Comparison of ENCODE assay signal across 8 mouse cellular contexts in genomic region chr6:137734846-137735609, GRCm38 (mm10). TPM values are rescaled to one million over a fixed set of nuclear protein-coding genes. Genes with fewer than 3 reads are reported as not detected.
A peak's percentile ranks its signal among the peaks of the same experiment; 100 is the strongest.
DNase-seq lines count a peak whose midpoint lies in the region; ATAC-seq lines count a peak whose summit lies in the region.

TSS of gene Strap (plus strand) at chr6:137735078.

- H3K27ac ChIP-seq in hindbrain, embryonic 13.5 days: peak within 1 kb of the TSS; percentile 91

- WGBS in hindbrain, embryonic 13.5 days: under 1% methylated on average over 57 of the region's 86 CpGs

- peak within 1 kb of the TSS; percentile 91 for H3K9ac ChIP-seq in hindbrain, embryonic 13.5 days

- H3K4me1 ChIP-seq in hindbrain, embryonic 13.5 days (replicated peaks): peaks cover 18% of the 10 kb centered on the region

- H3K4me3 ChIP-seq in hindbrain, embryonic 13.5 days: peak within 1 kb of the TSS; percentile 94

- H3K27me3 ChIP-seq in hindbrain, embryonic 13.5 days: 0 out of 2 replicates have a peak, but pooled peaks cover 11% of the 10 kb centered on the region

- H3K36me3 ChIP-seq in hindbrain, embryonic 13.5 days: peaks cover 12% of the 10 kb centered on the region

- DNase-seq in NIH3T3 (ENCODE audit: low read depth): peak; percentile 98
- DNase-seq in cerebellum, postnatal 10 days: peak; percentile 97 to 98
- DNase-seq in frontal cortex, postnatal 14 days (ENCODE audit: low spot score in 2 of 2): peak; percentile 83 to 84
- DNase-seq in layer of hippocampus, postnatal 25 days (ENCODE audit: extremely low spot score in 1 of 2, low spot score in 1 of 2): peak; percentile 85 to 90
- peak; percentile 94 for DNase-seq in lung, postnatal 25 days (ENCODE audit: low spot score)
- DNase-seq in retina, embryonic 14.5 days (ENCODE audit: low spot score): peak; percentile 98
- peak; percentile 97 for DNase-seq in thymus, postnatal 4 days

- ATAC-seq in hindbrain, embryonic 13.5 days (ENCODE audit: low FRiP score): peak; percentile 97

- peak within 1 kb of the TSS; percentile 89 for H3K4me2 ChIP-seq in hindbrain, embryonic 13.5 days

- no peaks in the 10 kb centered on the region for H3K9me3 ChIP-seq in hindbrain, embryonic 13.5 days

RNA-seq across cellular contexts. Expression of gene Strap, which starts in this region (rescaled TPM):
- 171 and 175 TPM in 2 replicates for polyA plus RNA-seq in hindbrain, embryonic 13.5 days (2015; fragmentation: Nextera tagmentation; extraction: Ambion mirVana)
- total RNA-seq in layer of hippocampus, postnatal 25 days (2021): 100 to 1,000 TPM; 118 to 131 TPM

Comparison
In these comparisons a context has a peak if more than half of its experiments do, and no peak if none do; other contexts are left out.
1. Peak in every context shown above with its lines: DNase-seq, ATAC-seq, H3K4me3 ChIP-seq and H3K27ac ChIP-seq.